Mouse (Mus musculus) midbrain, embryonic 16.5 days (tissue): ENCODE measurements at regions not wholly inside any gene's neighbourhood (a gene's known extent, or its start where the extent isn't known, plus 50 kb on each side); places are given as distances from the start of the nearest gene placed in this dataset.
"Not testable (repeated sequence)": the region's sequence is repeated elsewhere in the genome, so short reads cannot be mapped to it uniquely, and the experiment has no call there.

ENCODE experiments used
- ATAC-seq: fragments of 200-750 bp; cut with Nextera tagmentation; 2 replicates; pipeline ENCODE4 v1.8.0; 2017; ENCODE audit warnings: moderate TSS enrichment
- H3K27ac ChIP-seq: fragments of 300-500 bp; sonication (generic); 2 replicates; pipeline ENCODE4 v1.5.1; 2014; ENCODE audit warnings: mild to moderate bottlenecking, low read length, mixed read lengths
- H3K27me3 ChIP-seq: fragments of 300-500 bp; sonication (generic); 2 replicates; pipeline ENCODE4 v1.6.1; 2014; ENCODE audit warnings: low read depth, low read length, mixed read lengths; ENCODE audit not compliant: control insufficient read depth, insufficient read depth
- H3K36me3 ChIP-seq: fragments of 300-500 bp; sonication (generic); 2 replicates; pipeline ENCODE4 v1.6.1; 2014; ENCODE audit warnings: mild to moderate bottlenecking, low read length, moderate library complexity, mixed read lengths; ENCODE audit not compliant: control insufficient read depth, insufficient read depth
- H3K4me1 ChIP-seq: fragments of 300-500 bp; sonication (generic); 2 replicates; pipeline ENCODE4 v1.6.1; 2014; ENCODE audit warnings: mild to moderate bottlenecking, low read length, mixed read lengths; ENCODE audit not compliant: control insufficient read depth, insufficient read depth
- H3K4me2 ChIP-seq: fragments of 300-500 bp; sonication (generic); 2 replicates; pipeline ENCODE4 v1.6.1; 2014; ENCODE audit warnings: mild to moderate bottlenecking, low read length, mixed read lengths
- H3K4me3 ChIP-seq: fragments of 300-500 bp; sonication (generic); 2 replicates; pipeline ENCODE4 v1.5.1; 2014; ENCODE audit warnings: low read depth, mild to moderate bottlenecking, low read length, moderate library complexity, mixed read lengths
- H3K9ac ChIP-seq: fragments of 300-500 bp; sonication (generic); 2 replicates; pipeline ENCODE4 v1.6.1; 2014; ENCODE audit warnings: low read depth, low read length, mixed read lengths
- H3K9me3 ChIP-seq: fragments of 300-500 bp; sonication (generic); replicated peaks from 2 replicates; pipeline ENCODE4 v1.6.1; 2014; ENCODE audit warnings: mild to moderate bottlenecking, low read length, mixed read lengths; ENCODE audit not compliant: control insufficient read depth, poor library complexity, severe bottlenecking
- WGBS: fragments of 180-500 bp; shearing (Covaris S2); extraction: QIAGEN DNeasy Blood & Tissue Kit; methylation state at CpG from one replicate; pipeline ENCODE4 v1.1.7; 2014; 5-methylcytosine and 5-hydroxymethylcytosine counted together

DNA sequence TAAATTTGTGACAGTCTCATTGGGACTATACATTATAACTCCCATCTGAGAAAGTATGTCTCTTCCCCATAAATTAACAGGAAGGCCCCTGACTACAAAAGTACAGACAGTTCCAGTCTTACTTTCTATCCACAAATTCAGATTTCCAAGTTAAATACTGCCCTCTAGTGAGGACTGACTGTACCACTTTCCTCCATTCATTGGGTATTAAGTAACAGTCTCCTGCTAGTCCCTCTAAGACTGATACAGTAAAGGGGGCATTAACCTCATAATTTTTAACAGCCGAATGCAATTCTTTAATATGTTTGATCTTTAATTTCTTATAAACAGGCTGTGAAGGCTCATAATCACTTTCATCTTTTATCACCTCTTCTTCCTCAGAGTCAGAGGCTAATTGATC is 131.0 kb upstream of the Adcyap1 start:
- H3K36me3 ChIP-seq, ATAC-seq, H3K4me1 ChIP-seq, H3K27ac ChIP-seq, H3K27me3 ChIP-seq, H3K9ac ChIP-seq, H3K9me3 ChIP-seq, H3K4me2 ChIP-seq, H3K4me3 ChIP-seq: not testable (repeated sequence)
- WGBS, result 64% methylated on average over 1 of the region's 1 CpGs

DNA sequence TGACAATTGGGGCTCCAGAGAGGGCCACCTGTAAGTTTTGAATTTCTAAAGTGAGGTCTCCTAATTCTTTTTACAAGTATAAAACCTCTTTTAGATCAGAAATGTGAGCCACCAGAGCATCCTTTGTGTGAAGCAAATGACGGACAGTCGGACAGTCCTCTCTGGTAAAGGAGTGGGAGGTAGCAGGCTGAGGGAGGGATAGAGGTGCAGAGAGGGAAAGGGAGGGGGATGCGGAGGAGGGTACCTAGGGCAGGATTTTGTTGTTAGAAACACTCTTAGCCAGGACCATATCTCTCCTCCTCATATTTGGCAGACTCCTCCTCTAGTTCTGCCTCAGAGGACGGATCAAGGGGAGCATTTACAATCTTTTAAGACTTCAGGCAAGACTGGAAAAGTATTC is 130.3 kb upstream of the Adcyap1 start:
- Histone ChIP-seq H3K9ac (no peak overlapping the region), H3K9me3 (no peaks in the 10 kb centered on the region), H3K4me3 (no peak overlapping the region), H3K36me3 (no peaks in the 10 kb centered on the region), H3K4me1 (no peaks in the 10 kb centered on the region), H3K27me3 (no peaks in the 10 kb centered on the region), H3K4me2 (no peak overlapping the region), H3K27ac (no peak overlapping the region)
- 66% methylated on average over 4 of the region's 4 CpGs for WGBS
- ATAC-seq, result no peak

DNA sequence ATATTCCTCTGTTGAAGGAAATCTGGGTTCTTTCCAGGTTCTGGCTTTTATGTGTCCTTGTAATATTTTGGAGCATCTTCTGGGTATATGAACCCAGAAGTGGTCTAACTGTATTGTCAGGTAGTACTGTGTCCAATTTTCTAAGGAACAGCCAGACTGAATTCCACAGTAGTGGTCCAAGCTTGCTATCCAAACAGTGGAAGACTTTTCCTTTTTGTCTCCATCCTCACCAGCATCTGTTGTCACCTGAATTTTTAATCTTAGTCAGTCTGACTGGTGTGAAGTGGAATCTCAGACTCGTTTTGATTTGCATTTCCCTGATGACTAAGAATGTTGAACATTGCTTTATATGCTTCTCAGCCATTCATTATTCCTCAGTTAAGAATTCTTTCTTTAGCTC is 114.8 kb upstream of the Adcyap1 start:
- ATAC-seq, result no peak
- H3K9me3 ChIP-seq, result no peaks in the 10 kb centered on the region
- H3K4me2 ChIP-seq, result no peak overlapping the region
- H3K9ac ChIP-seq, result no peak overlapping the region
- no peaks in the 10 kb centered on the region for H3K27me3 ChIP-seq
- H3K4me3 ChIP-seq, result no peak overlapping the region
- no peak overlapping the region for H3K27ac ChIP-seq
- WGBS, result 42% methylated on average over 1 of the region's 1 CpGs
- H3K36me3 ChIP-seq, result no peaks in the 10 kb centered on the region
- H3K4me1 ChIP-seq, result no peaks in the 10 kb centered on the region

DNA sequence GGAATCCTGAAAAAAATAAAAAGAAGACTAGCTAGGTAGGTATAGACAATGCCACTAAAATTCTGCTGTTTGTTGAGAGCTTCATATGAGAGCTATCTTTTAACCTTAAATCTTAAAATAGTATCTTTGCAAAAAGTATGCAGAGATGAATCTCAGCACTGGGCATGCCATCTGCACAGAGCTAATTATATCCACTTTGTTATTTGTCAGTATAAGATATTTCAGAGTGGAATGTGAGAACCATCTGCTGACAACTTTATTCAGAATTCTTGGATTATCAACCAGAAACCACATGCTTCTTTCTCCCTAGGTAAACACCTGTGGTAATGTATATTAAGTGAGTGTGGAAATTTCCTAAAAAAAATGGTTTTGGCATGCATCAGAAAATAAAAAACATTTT is 94.3 kb upstream of the Adcyap1 start:
- Histone ChIP-seq H3K4me3 (no peak overlapping the region), H3K27ac (no peak overlapping the region), H3K4me1 (no peaks in the 10 kb centered on the region), H3K4me2 (no peak overlapping the region), H3K36me3 (no peaks in the 10 kb centered on the region), H3K9ac (no peak overlapping the region), H3K27me3 (no peaks in the 10 kb centered on the region), H3K9me3 (no peaks in the 10 kb centered on the region)
- no peak for ATAC-seq

DNA sequence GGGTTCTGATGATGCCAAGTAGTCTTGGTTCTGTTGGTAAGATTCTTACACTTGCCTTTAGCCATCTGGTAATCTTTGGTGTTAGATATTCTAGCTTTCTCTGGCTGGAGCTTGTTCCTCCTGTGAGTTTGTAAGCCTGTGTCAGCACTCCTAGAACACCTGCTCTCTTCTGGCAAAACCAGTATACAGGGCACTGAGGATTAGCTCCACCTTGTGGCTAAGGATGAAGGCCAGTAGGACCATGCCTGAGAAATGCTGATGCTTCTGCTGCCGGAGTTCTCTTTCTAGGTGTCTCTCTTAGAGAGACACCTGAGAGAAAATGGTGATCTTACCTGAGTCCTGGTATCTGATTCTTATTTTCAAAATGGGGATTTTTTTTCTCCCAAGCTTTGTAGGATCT is 58.8 kb upstream of the Adcyap1 start:
- Histone ChIP-seq H3K27me3 (no peaks in the 10 kb centered on the region), H3K9me3 (no peaks in the 10 kb centered on the region), H3K4me1 (no peaks in the 10 kb centered on the region), H3K4me2 (no peak overlapping the region), H3K36me3 (no peaks in the 10 kb centered on the region), H3K4me3 (no peak overlapping the region), H3K27ac (no peak overlapping the region), H3K9ac (no peak overlapping the region)
- WGBS, result 75% methylated on average over 1 of the region's 1 CpGs
- ATAC-seq, result no peak

DNA sequence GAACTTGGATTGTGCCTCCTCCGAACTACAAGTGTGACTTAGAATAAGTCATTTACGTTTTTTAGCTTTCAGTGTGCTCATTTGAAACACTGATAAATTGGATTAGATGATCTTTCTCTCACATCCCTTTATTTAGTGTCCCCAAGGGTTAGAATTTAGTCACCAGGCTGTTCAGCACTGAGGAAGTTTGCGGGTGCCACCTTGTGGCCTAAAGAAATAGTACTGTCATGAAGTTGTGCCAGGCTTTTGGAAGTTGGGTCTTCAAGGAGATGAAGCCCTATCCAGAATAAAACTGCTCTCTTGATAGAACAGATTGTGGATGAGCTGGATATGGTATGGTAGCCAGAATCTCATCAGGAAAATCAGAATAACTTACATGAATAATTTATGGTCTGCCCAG is 57.7 kb upstream of the Adcyap1 start:
- Histone ChIP-seq H3K9me3 (no peaks in the 10 kb centered on the region), H3K27ac (no peak overlapping the region), H3K4me1 (no peaks in the 10 kb centered on the region), H3K36me3 (no peaks in the 10 kb centered on the region), H3K9ac (no peak overlapping the region), H3K4me2 (no peak overlapping the region), H3K27me3 (no peaks in the 10 kb centered on the region), H3K4me3 (no peak overlapping the region)
- 14% methylated on average over 3 of the region's 3 CpGs for WGBS
- ATAC-seq, result peak; percentile 78
